Mouse (Mus musculus) midbrain, embryonic 11.5 days (tissue): ENCODE results near the gene Mrpl33. TPM values are rescaled to one million over a fixed set of nuclear protein-coding genes. Genes with fewer than 3 reads are reported as not detected.

Source experiments
- ATAC-seq: fragments of 200-750 bp; cut with Nextera tagmentation; 2 replicates; pipeline ENCODE4 v1.8.0; 2017; ENCODE audit warnings: moderate TSS enrichment, moderate library complexity; ENCODE audit not compliant: low FRiP score
- DNase-seq: peaks from one replicate; pipeline ENCODE4 v3.0.0; 2015; ENCODE audit warnings: low spot score; ENCODE audit errors: missing footprints
- H3K27ac ChIP-seq: fragments of 300-500 bp; sonication (generic); 2 replicates; pipeline ENCODE4 v1.5.1; 2014; ENCODE audit warnings: low read depth, low read length
- H3K27me3 ChIP-seq: fragments of 300-500 bp; sonication (generic); 2 replicates; pipeline ENCODE4 v1.6.1; 2014; ENCODE audit warnings: mild to moderate bottlenecking, low read length, moderate library complexity, mixed read lengths; ENCODE audit not compliant: control insufficient read depth, insufficient read depth
- H3K36me3 ChIP-seq: fragments of 300-500 bp; sonication (generic); 2 replicates; pipeline ENCODE4 v1.6.1; 2014; ENCODE audit warnings: mild to moderate bottlenecking, low read length, moderate library complexity, mixed read lengths; ENCODE audit not compliant: control insufficient read depth, insufficient read depth
- H3K4me1 ChIP-seq: fragments of 300-500 bp; sonication (generic); 2 replicates; pipeline ENCODE4 v1.6.1; 2014; ENCODE audit warnings: low read length; ENCODE audit not compliant: control insufficient read depth, insufficient read depth
- H3K4me2 ChIP-seq: fragments of 300-500 bp; sonication (generic); 2 replicates; pipeline ENCODE4 v1.6.1; 2014; ENCODE audit warnings: mild to moderate bottlenecking, moderate library complexity
- H3K4me3 ChIP-seq: fragments of 300-500 bp; sonication (generic); 2 replicates; pipeline ENCODE4 v1.5.1; 2014; ENCODE audit warnings: low read depth, low read length
- H3K9ac ChIP-seq: fragments of 300-500 bp; sonication (generic); 2 replicates; pipeline ENCODE4 v1.6.1; 2014; ENCODE audit warnings: low read length
- H3K9me3 ChIP-seq: fragments of 300-500 bp; sonication (generic); 2 replicates; pipeline ENCODE4 v1.6.1; 2016; ENCODE audit warnings: low read length; ENCODE audit not compliant: control insufficient read depth
- WGBS: fragments of 180-500 bp; shearing (Covaris S2); extraction: QIAGEN DNeasy Blood & Tissue Kit; methylation state at CpG from one replicate; pipeline ENCODE4 v1.1.7; 2014; 5-methylcytosine and 5-hydroxymethylcytosine counted together
- polyA plus RNA-seq: library from polyadenylated mRNA; unstranded; fragments of >200 nt; fragmentation: Nextera tagmentation; extraction: Ambion mirVana; gene quantifications from 2 replicates; pipeline ENCODE4 v1.2.1, GENCODE M21; 2014

Mrpl33 gene
- polyA plus RNA-seq, 1 experiment from 2014 or later: 221 TPM

DNA sequence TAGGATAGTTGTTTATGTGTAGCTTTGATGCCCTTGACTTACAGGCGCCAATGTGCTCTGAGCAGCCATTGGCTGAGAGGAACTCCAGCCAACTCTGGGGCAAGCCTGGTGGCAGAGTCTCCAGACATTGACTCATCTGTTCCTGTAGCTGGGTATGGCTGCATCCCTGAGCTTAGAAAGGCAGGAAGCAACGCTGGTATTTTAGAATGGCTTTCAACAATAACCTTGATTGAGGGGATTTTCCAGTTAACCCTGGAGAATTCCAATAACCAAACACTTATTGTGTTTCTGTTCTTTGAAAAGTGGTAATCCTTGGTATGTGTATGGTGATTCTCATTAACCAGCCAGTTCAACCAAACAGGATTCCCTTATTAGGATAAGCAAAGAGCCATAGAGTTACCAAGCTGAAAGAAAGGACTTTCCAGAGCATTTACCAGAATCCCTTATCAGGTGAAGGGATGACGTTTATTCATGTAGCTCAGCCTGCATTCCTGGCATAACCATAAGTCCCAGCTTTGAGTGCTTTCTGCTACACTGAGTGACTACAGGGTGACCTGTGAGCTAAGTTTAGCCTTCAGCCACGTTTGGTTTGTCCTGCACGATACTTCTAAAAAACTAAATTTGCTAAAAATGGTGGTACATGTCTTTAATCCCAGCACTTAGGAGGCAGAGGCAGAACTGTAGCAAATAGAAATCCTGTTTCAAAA lies 28.6 kb upstream of the Mrpl33 start:
- no peak overlapping the region for H3K27ac ChIP-seq
- no peak for ATAC-seq

GRCm38 (mm10) chr5:31571023-31571608 lies 25.6 kb upstream of the Mrpl33 start:
- Histone ChIP-seq H3K4me3 (no peak overlapping the region), H3K9me3 (no peaks in the 10 kb centered on the region), H3K27ac (no peak overlapping the region), H3K27me3 (no peaks in the 10 kb centered on the region), H3K36me3 (no peaks in the 10 kb centered on the region), H3K4me2 (peak overlapping the region; percentile 6; the same call in 1 of the 2 replicates), H3K4me1 (peaks cover 4% of the 10 kb centered on the region; the same call in 1 of the 2 replicates), H3K9ac (no peak overlapping the region)
- DNase-seq: no peak
- WGBS: 14% methylated on average over 19 of the region's 20 CpGs
- no peak for ATAC-seq

More for the DNA sequence above, 28.6 kb upstream of the Mrpl33 start:
- Histone ChIP-seq H3K27me3 (no peaks in the 10 kb centered on the region), H3K9me3 (no peaks in the 10 kb centered on the region), H3K4me2 (no peak overlapping the region), H3K4me1 (peaks cover 4% of the 10 kb centered on the region; the same call in 1 of the 2 replicates), H3K4me3 (no peak overlapping the region), H3K9ac (no peak overlapping the region), H3K36me3 (no peaks in the 10 kb centered on the region)
- DNase-seq: no peak
- 80% methylated on average over 5 of the region's 5 CpGs for WGBS

GRCm38 (mm10) chr5:31573722-31574121 lies 23.0 kb upstream of the Mrpl33 start:
- H3K4me1 ChIP-seq: peaks cover 4% of the 10 kb centered on the region; the same call in 1 of the 2 replicates
- no peak for ATAC-seq
- no peak overlapping the region for H3K9ac ChIP-seq
- no peaks in the 10 kb centered on the region for H3K36me3 ChIP-seq
- WGBS: 95% methylated on average over 3 of the region's 3 CpGs
- no peak overlapping the region for H3K4me3 ChIP-seq
- no peaks in the 10 kb centered on the region for H3K27me3 ChIP-seq
- no peaks in the 10 kb centered on the region for H3K9me3 ChIP-seq
- H3K4me2 ChIP-seq: no peak overlapping the region
- no peak for DNase-seq
- H3K27ac ChIP-seq: no peak overlapping the region

GRCm38 (mm10) chr5:31576539-31576975 lies 20.2 kb upstream of the Mrpl33 start:
- Histone ChIP-seq H3K4me2 (no peak overlapping the region), H3K9ac (no peak overlapping the region), H3K27ac (no peak overlapping the region), H3K27me3 (no peaks in the 10 kb centered on the region), H3K36me3 (no peaks in the 10 kb centered on the region), H3K4me1 (no peaks in the 10 kb centered on the region), H3K9me3 (no peaks in the 10 kb centered on the region), H3K4me3 (no peak overlapping the region)
- ATAC-seq (no peak), DNase-seq (no peak)
- 81% methylated on average over 7 of the region's 7 CpGs for WGBS

DNA sequence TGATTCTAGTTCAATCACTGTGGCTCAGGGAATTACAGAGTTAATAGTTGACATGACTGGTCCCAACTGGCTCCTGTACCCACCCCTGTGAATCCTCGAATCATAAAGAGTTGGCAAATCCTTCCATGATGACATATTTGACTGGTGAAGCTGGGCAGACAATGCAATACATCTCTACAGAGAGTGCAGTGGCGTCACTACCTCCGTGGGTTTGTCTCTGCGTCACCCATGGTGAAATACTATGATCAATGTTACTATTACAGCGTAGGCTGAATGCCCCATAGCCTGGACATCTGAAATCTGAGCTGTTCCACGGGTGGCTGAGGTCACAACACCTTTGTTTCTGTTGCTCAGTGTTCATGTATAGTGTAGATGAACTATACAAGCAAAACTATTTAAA lies 15.5 kb upstream of the Mrpl33 start:
- H3K9me3 ChIP-seq: no peaks in the 10 kb centered on the region
- 83% methylated on average over 6 of the region's 6 CpGs for WGBS

DNA sequence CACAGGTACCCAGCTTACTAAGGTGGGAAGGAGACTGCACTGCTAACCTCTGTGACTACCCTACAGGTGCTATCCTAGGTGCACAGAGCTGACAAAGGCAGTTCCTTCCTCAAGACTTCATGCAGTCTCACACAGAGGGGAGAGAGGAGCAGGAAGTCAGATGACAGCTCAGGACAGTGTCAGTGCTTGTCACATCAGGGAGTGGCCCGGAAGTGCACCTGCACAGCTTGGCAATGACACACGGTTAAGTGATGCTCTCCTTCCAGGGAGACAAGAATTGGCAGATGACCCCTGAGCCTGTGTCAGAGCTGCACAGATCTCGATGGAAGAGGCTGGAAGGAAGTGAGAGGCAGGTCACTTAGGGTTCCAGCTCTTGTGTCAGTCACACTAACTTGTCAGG lies 14.8 kb upstream of the Mrpl33 start:
- Histone ChIP-seq H3K4me3 (no peak overlapping the region), H3K27ac (no peak overlapping the region), H3K4me1 (no peaks in the 10 kb centered on the region; the same call in 1 of the 2 replicates), H3K36me3 (no peaks in the 10 kb centered on the region), H3K9ac (no peak overlapping the region), H3K9me3 (no peaks in the 10 kb centered on the region), H3K4me2 (no peak overlapping the region), H3K27me3 (no peaks in the 10 kb centered on the region)
- no peak for DNase-seq
- WGBS: 77% methylated on average over 3 of the region's 3 CpGs
- no peak for ATAC-seq

More for the DNA sequence above, 15.5 kb upstream of the Mrpl33 start:
- Histone ChIP-seq H3K27ac (no peak overlapping the region), H3K9ac (no peak overlapping the region), H3K27me3 (no peaks in the 10 kb centered on the region), H3K4me2 (no peak overlapping the region), H3K36me3 (no peaks in the 10 kb centered on the region), H3K4me3 (no peak overlapping the region), H3K4me1 (no peaks in the 10 kb centered on the region)
- DNase-seq (no peak), ATAC-seq (no peak)

DNA sequence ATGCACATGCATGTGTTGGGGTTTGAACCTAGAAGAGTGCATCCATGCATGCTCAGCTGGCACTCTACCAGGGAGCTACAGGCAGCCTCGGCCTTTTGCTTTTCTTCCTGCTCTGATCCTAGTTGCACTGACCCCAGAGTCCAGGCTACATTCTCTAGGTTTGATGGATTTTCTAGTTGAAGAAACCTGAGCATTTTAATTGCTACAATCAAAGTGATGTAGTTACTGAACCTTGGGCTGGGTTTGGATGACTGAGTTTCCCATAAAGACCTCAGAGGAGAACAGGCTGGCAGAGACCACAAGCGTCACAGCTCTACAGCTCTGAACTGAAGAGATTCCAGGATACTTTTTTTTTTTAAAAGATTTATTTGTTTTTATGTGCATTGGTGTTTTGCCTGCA lies 13.5 kb upstream of the Mrpl33 start:
- WGBS: 84% methylated on average over 2 of the region's 2 CpGs

DNA sequence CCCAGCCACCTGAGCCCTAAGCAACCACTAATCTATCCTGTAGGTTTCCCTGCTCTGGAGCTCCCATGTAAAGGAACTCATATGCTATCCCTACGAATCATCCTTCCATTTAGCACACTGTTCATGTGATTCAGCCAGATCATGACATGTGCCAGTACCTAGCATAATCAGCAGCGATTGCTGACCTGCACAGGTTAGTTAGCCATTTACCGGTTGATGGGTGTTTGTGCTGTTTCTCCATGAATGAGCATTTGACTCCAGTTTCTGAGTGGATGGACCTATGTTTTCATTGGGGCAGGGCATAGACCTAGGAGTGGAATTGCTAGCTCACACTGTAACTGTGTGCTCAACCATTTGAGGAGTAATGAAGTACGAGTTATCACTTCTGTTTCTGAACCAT lies 11.2 kb upstream of the Mrpl33 start:
- 86% methylated on average over 4 of the region's 4 CpGs for WGBS
- Histone ChIP-seq H3K27ac (no peak overlapping the region), H3K4me3 (no peak overlapping the region), H3K36me3 (no peaks in the 10 kb centered on the region), H3K9me3 (no peaks in the 10 kb centered on the region), H3K9ac (no peak overlapping the region), H3K4me2 (no peak overlapping the region), H3K27me3 (no peaks in the 10 kb centered on the region), H3K4me1 (no peaks in the 10 kb centered on the region; the same call in 1 of the 2 replicates)
- no peak for ATAC-seq
- no peak for DNase-seq

More for the DNA sequence above, 13.5 kb upstream of the Mrpl33 start:
- no peaks in the 10 kb centered on the region; the same call in 1 of the 2 replicates for H3K4me1 ChIP-seq
- no peak overlapping the region for H3K9ac ChIP-seq
- H3K4me3 ChIP-seq: no peak overlapping the region
- DNase-seq: no peak
- ATAC-seq: no peak
- no peak overlapping the region for H3K4me2 ChIP-seq
- no peaks in the 10 kb centered on the region for H3K9me3 ChIP-seq
- H3K36me3 ChIP-seq: no peaks in the 10 kb centered on the region
- no peak overlapping the region for H3K27ac ChIP-seq
- H3K27me3 ChIP-seq: no peaks in the 10 kb centered on the region

DNA sequence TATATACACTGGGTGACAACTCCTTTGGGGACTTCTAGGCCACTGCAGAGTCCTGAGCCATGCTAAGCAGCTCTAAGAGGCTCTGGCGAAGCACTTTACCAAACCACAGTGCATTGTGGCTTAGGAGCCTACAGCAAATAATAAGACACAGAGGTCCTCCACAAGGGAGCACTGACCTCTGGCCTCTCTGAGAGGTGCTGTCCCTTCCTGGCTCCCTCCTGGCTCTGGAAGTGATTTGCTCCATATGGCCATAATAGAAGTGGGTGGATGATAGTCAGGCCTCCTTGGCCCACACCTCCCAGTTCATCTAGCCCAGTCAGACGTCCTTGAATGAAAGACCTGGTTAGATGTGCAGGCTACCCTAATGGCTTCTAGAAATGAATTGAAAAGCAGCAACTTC lies 8.7 kb upstream of the Mrpl33 start:
- ATAC-seq (no peak), DNase-seq (no peak)
- no peak overlapping the region for H3K4me2 ChIP-seq
- H3K27me3 ChIP-seq: no peaks in the 10 kb centered on the region
- no peak overlapping the region for H3K4me3 ChIP-seq
- no peaks in the 10 kb centered on the region; the same call in 1 of the 2 replicates for H3K4me1 ChIP-seq
- no peak overlapping the region for H3K9ac ChIP-seq
- H3K36me3 ChIP-seq: no peaks in the 10 kb centered on the region
- no peak overlapping the region for H3K27ac ChIP-seq
- 76% methylated on average over 2 of the region's 2 CpGs for WGBS
- no peaks in the 10 kb centered on the region for H3K9me3 ChIP-seq
